Mouse (Mus musculus): ENCODE data around the gene Thpo.

- TF ChIP-seq CTCF (IDR thresholded peaks at IDR 0.05; ENCODE audit: insufficient read depth, low read length), result no peak
- no peak for TF ChIP-seq POLR2A (IDR thresholded peaks at IDR 0.05; ENCODE audit: borderline replicate concordance, extremely low read depth, low read depth, low read length)
Measured at GRCm38 (mm10) chr16:20732925-20733730, 1.2 kb downstream of the Thpo start, which contains the start of gene Chrd.
